Mouse (Mus musculus) lung, adult 2 months (tissue): Measurements from ENCODE around the gene Gm15319.
"Not testable (repeated sequence)": the region's sequence is repeated elsewhere in the genome, so short reads cannot be mapped to it uniquely, and the experiment has no call there.

Source experiments
- CTCF ChIP-seq: fragments of 200-500 bp; IDR thresholded peaks from 2 replicates; pipeline ENCODE4 v1.5.1; 2011; ENCODE audit warnings: mild to moderate bottlenecking, low read length, control low read depth; ENCODE audit not compliant: insufficient read depth
- POLR2A ChIP-seq: fragments of 200-500 bp; IDR thresholded peaks from 2 replicates; pipeline ENCODE4 v1.6.1; 2011; ENCODE audit warnings: low read depth, mild to moderate bottlenecking, control low read depth, low read length, borderline replicate concordance; ENCODE audit errors: extremely low read depth

DNA sequence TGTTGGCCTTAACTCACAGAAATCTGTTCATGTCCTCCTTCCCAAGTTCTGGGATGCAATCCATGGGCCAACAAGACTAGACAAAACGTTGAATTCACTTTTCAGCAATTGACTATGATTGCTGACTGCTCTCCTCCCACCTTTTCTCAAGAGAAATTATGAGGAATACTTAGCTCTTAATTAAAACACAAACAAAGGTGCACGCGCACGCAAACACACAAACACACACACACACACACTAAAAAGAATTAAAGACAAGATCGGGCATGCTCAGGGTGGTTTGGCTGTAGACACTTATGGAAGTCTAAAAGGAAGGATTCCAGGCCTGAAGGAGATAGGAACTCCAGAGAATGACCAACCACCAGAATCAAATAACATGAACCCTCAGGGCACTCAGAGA lies 6.6 kb downstream of the Gm15319 start:
- not testable (repeated sequence) for TF ChIP-seq CTCF, POLR2A
